Mouse (Mus musculus) liver, postnatal 0 days (tissue): ENCODE measurements around the gene Ccdc126.

Experiments
- CTCF ChIP-seq: sonication (generic); IDR thresholded peaks from 2 replicates; pipeline ENCODE4 v1.5.1; 2016; ENCODE audit warnings: antibody characterized with exemption, low read depth
- EP300 ChIP-seq: IDR thresholded peaks from 2 replicates; pipeline ENCODE4 v1.6.1; 2016; ENCODE audit warnings: antibody characterized with exemption, low read depth, mild to moderate bottlenecking

GRCm38 (mm10) chr6:49324528-49324927 lies 5.5 kb downstream of the Ccdc126 start:
- no peak for TF ChIP-seq CTCF
- no peak for TF ChIP-seq EP300
